ENCODE assay signal across 8 mouse cellular contexts in genomic region chrX:169994866-169995711, GRCm38 (mm10). TPM values are rescaled to one million over a fixed set of nuclear protein-coding genes. Genes with fewer than 3 reads are reported as not detected.
A peak's percentile ranks its signal among the peaks of the same experiment; 100 is the strongest.
DNase-seq lines count a peak whose midpoint lies in the region; ATAC-seq and TF ChIP-seq lines count a peak whose summit lies in the region.
"Not testable (repeated sequence)": the region's sequence is repeated elsewhere in the genome, so short reads cannot be mapped to it uniquely, and the experiment has no call there.

No protein-coding gene starts in this region.

- intact Hi-C loops in gastrocnemius, postnatal 14 days (cut with DNase I; ENCODE audit: low total_unique reads) = not testable (repeated sequence)

- H3K27ac ChIP-seq in lung, embryonic 14.5 days (ENCODE audit: low read depth); neural tube, embryonic 11.5 days (ENCODE audit: low read depth, low read length): not testable (repeated sequence)

- peaks cover 61% of the 10 kb centered on the region for H3K9me3 ChIP-seq in lung, embryonic 14.5 days (ENCODE audit: low read depth, low read length)
- H3K9me3 ChIP-seq in neural tube, embryonic 11.5 days (ENCODE audit: control insufficient read depth, low read length) = peaks cover 16% of the 10 kb centered on the region

- H3K9ac ChIP-seq in lung, embryonic 14.5 days; neural tube, embryonic 11.5 days (ENCODE audit: low read length): not testable (repeated sequence)

- not testable (repeated sequence) for ATAC-seq in lung, embryonic 14.5 days (ENCODE audit: insufficient read depth); neural tube, embryonic 11.5 days (ENCODE audit: insufficient read depth, low FRiP score, low TSS enrichment)

- not testable (repeated sequence) for H3K4me2 ChIP-seq in lung, embryonic 14.5 days; neural tube, embryonic 11.5 days (ENCODE audit: low read depth)

- not testable (repeated sequence) for H3K4me1 ChIP-seq in lung, embryonic 14.5 days (ENCODE audit: insufficient read depth); neural tube, embryonic 11.5 days (ENCODE audit: control insufficient read depth, insufficient read depth, low read length)

- H3K36me3 ChIP-seq in lung, embryonic 14.5 days (ENCODE audit: insufficient read depth); neural tube, embryonic 11.5 days (ENCODE audit: control insufficient read depth, insufficient read depth, low read length): not testable (repeated sequence)

- TF ChIP-seq CTCF in lung, embryonic 14.5 days (IDR thresholded peaks at IDR 0.05; ENCODE audit: low read depth) = not testable (repeated sequence)

- 47% methylated on average over 2 of the region's 2 CpGs for WGBS in lung, embryonic 14.5 days
- 33% methylated on average over 2 of the region's 2 CpGs for WGBS in neural tube, embryonic 11.5 days

- DNase-seq in 416B (ENCODE audit: low read depth) (peak; percentile 83), MN1 (ENCODE audit: low spot score) (peak; percentile 87)
- DNase-seq in cerebellum, adult 11-12 months = peak; percentile 32
- DNase-seq in gastrocnemius, postnatal 14 days = peak; percentile 4
- DNase-seq in kidney, adult 18-20 months = peak; percentile 43
- peak; percentile 6 for DNase-seq in lung, embryonic 14.5 days
- peak; percentile 12 for DNase-seq in neural tube, embryonic 11.5 days (ENCODE audit: low spot score)
- peak; percentile 7 to 44 for DNase-seq in thymus, postnatal 10 days (ENCODE audit: low spot score in 2 of 2)

- peaks cover 12% of the 10 kb centered on the region for H3K27me3 ChIP-seq in lung, embryonic 14.5 days (ENCODE audit: insufficient read depth, low read length)
- H3K27me3 ChIP-seq in neural tube, embryonic 11.5 days (ENCODE audit: control insufficient read depth, insufficient read depth, low read length) = not testable (repeated sequence)

- H3K4me3 ChIP-seq in lung, embryonic 14.5 days (ENCODE audit: low read depth, low read length); neural tube, embryonic 11.5 days (ENCODE audit: low read depth, low read length): not testable (repeated sequence)

RNA-seq across cellular contexts. Expression of gene Gm21887, which starts 14.4 kb away (rescaled TPM):
- 10 to 100 TPM; 32.5 to 36.1 TPM for total RNA-seq in gastrocnemius, postnatal 14 days (2021)
- polyA plus RNA-seq in lung, embryonic 14.5 days (2014; fragmentation: Nextera tagmentation; extraction: Ambion mirVana) = 252 and 439 TPM in 2 replicates
- polyA plus RNA-seq in neural tube, embryonic 11.5 days (2014; fragmentation: Nextera tagmentation; extraction: Ambion mirVana) = 214 and 267 TPM in 2 replicates

Comparison
In these comparisons a context has a peak if more than half of its experiments do, and no peak if none do; other contexts are left out.
1. DNase-seq: peak in every context shown above with its lines; median percentile 87 in MN1; 83 in 416B; 43 in kidney, adult 18-20 months; 32 in cerebellum, adult 11-12 months; 26 in thymus, postnatal 10 days; 12 in neural tube, embryonic 11.5 days; 6 in lung, embryonic 14.5 days; 4 in gastrocnemius, postnatal 14 days.